Mouse (Mus musculus) C2C12 (cell line): ENCODE measurements around the gene Tpk1.

Source experiments
- CTCF ChIP-seq: IDR thresholded peaks from one replicate; pipeline ENCODE4 v1.5.1; 2011; ENCODE audit not compliant: control insufficient read depth, insufficient read depth, insufficient read length
- MAX ChIP-seq: IDR thresholded peaks from one replicate; pipeline ENCODE4 v1.6.1; 2011; ENCODE audit warnings: mild to moderate bottlenecking, control low read depth
- USF1 ChIP-seq: IDR thresholded peaks from one replicate; pipeline ENCODE4 v1.6.1; 2011; ENCODE audit warnings: low read depth, mild to moderate bottlenecking, control low read depth, moderate library complexity

- TF ChIP-seq CTCF (no peak), MAX (no peak), USF1 (no peak)
Measured at GRCm38 (mm10) chr6:43309454-43309853, 356.6 kb downstream of the Tpk1 start, which contains the start of gene Nobox.
